Mouse (Mus musculus): ENCODE measurements around the gene Golga5. TPM values are rescaled to one million over a fixed set of nuclear protein-coding genes. Genes with fewer than 3 reads are reported as not detected.
"Not testable (repeated sequence)": the region's sequence is repeated elsewhere in the genome, so short reads cannot be mapped to it uniquely, and the experiment has no call there.

Gene Golga5
- total RNA-seq, 2 experiments from 2014 or later: 22.7 to 28.1 TPM

DNA sequence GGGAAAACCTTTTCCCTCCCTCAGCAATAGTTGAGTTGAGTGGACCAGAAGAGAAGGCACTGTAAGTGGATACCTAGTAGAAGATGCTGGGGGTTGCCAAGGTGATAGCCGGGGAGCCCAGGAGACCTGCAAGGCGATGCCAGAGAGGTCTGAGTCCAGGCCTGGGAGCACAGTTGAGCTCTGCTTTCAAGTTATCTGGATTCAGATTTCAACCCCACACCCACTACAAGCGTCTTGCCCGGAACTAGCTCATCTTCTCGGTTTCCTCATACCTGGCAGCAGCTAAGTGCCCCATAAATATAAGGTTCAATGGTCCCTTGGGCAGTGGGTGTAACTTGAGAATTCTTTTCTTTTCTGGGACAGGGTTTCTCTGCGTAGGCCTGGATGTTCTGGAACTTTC is 27.8 kb upstream of the Golga5 start:
- intact Hi-C loops (cut with DNase I): no loop called here
- DNase-seq (ENCODE audit: extremely low spot score in 1 of 2, low spot score in 2 of 2): no peak

- DNase-seq (ENCODE audit: extremely low spot score in 1 of 2, low spot score in 2 of 2): no peak
- intact Hi-C loops (cut with DNase I): no loop called here
Measured at GRCm38 (mm10) chr12:102442639-102443038, 26.3 kb upstream of the Golga5 start.

DNA sequence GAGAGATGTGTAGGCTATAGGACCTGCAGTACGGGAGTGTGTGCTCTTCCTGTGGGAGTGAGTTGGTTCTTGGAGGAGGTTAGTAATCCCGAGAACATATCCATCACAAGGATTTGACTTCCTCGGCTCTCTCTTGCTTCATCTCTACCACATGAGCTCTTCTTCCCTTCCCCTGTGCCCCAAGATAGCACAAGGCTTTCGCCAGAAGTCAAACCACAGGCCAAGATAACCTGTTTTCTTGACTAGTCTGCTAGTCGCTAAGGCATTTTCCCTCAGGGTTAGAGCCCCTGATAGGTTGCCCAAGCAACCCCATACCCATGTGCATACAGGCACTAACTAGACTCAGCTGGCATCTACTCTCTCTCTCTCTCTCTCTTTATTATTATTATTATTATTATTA is 25.3 kb upstream of the Golga5 start:
- intact Hi-C loops (cut with DNase I): no loop called here
- DNase-seq (ENCODE audit: extremely low spot score in 1 of 2, low spot score in 2 of 2): no peak

DNA sequence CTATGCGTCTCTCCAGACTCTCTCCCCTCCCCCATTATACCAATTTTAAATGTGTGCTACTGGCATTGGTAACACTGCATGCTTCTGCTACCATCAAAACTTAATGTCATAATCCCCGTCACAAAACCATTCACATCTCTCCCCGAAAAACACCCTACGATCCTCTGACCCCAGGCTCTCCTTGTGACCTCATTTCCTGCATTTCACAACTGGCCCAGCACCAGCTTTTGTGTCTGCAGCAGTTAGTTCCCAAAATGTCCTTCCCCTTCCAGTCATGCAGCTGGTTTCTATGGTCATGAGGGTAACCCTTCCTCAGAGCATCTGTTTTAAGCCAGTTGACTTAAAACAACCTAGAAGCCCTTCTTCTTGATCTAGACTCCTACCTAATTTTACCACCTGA is 23.5 kb upstream of the Golga5 start:
- intact Hi-C loops (cut with DNase I): no loop called here
- DNase-seq (ENCODE audit: extremely low spot score in 1 of 2, low spot score in 2 of 2): no peak

- intact Hi-C loops (cut with DNase I): no loop called here
- DNase-seq (ENCODE audit: extremely low spot score in 1 of 2, low spot score in 2 of 2): no peak
Measured at GRCm38 (mm10) chr12:102450437-102450836, 18.5 kb upstream of the Golga5 start.

GRCm38 (mm10) chr12:102451126-102451851 is 17.6 kb upstream of the Golga5 start:
- DNase-seq (ENCODE audit: extremely low spot score in 1 of 2, low spot score in 2 of 2): no peak
- intact Hi-C loops (cut with DNase I): no loop called here

- DNase-seq (ENCODE audit: extremely low spot score in 1 of 2, low spot score in 2 of 2): no peak
- intact Hi-C loops (cut with DNase I): no loop called here
Measured at GRCm38 (mm10) chr12:102453581-102453980, 15.4 kb upstream of the Golga5 start.

GRCm38 (mm10) chr12:102456467-102457193 is 12.3 kb upstream of the Golga5 start:
- intact Hi-C loops (cut with DNase I): no loop called here
- DNase-seq (ENCODE audit: extremely low spot score in 1 of 2, low spot score in 2 of 2): no peak

DNA sequence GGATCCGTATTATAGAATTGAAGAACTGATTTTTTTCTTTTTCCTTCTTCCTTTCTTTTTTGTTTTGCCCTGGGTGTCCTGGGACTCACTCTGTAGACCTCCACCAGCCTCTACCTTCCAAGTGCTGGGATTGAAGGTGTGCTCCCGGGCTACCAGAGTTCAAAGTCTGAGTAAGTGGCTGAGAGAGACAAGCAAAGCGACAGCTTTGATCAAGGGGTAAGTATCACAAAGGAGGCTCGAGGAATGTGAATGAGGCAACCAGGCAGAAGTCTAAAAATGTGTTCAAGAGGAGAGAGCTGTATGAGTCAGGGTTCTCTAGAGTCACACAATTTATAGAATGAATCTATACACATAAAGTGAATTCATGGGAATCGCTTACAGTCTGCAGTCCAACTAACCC is 8.9 kb upstream of the Golga5 start:
- DNase-seq (ENCODE audit: extremely low spot score in 1 of 2, low spot score in 2 of 2): no peak
- intact Hi-C loops (cut with DNase I): loop anchor here (2.0 to 5.0 kb wide), 2 partner anchors 67 to 473 kb away; no protein-coding TSS in a partner anchor

- DNase-seq (ENCODE audit: extremely low spot score in 1 of 2, low spot score in 2 of 2): no peak
- intact Hi-C loops (cut with DNase I): loop anchor here (2.0 to 5.0 kb wide), 2 partner anchors 68 to 474 kb away; no protein-coding TSS in a partner anchor
Measured at GRCm38 (mm10) chr12:102461177-102461576, 7.8 kb upstream of the Golga5 start.

GRCm38 (mm10) chr12:102464650-102465049 is 4.3 kb upstream of the Golga5 start:
- intact Hi-C loops (cut with DNase I): loop anchor here (5.0 kb wide), 1 partner anchor 477 kb away; no protein-coding TSS in a partner anchor
- no peak for DNase-seq (ENCODE audit: extremely low spot score in 1 of 2, low spot score in 2 of 2)

- intact Hi-C loops (cut with DNase I): no loop called here
- no peak for DNase-seq (ENCODE audit: extremely low spot score in 1 of 2, low spot score in 2 of 2)
Measured at GRCm38 (mm10) chr12:102468136-102468535, 799 bp upstream of the Golga5 start.

GRCm38 (mm10) chr12:102474411-102474810 is 5.5 kb downstream of the Golga5 start:
- no peak for DNase-seq (ENCODE audit: extremely low spot score in 1 of 2, low spot score in 2 of 2)
- intact Hi-C loops (cut with DNase I): no loop called here

DNA sequence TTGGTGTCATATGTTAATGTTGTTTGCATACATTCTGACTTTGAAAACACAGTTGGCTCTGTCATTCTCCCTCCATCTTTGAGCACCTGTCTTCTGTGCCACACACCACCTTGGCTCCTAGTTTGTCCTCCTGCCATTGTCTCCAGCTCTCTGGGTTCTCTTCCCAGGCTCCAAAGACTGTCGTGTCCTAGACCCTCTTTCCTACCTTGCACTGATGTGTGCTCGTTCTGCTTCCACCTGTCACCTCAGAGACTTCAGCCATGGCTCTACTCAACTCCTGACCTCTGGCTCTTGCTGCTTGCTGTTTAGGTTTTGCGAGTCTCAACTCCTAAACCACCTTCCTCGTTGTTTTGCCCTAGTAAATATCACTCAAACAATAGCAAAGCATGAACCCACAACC is 11.5 kb downstream of the Golga5 start:
- no peak for DNase-seq (ENCODE audit: extremely low spot score in 1 of 2, low spot score in 2 of 2)
- intact Hi-C loops (cut with DNase I): no loop called here

DNA sequence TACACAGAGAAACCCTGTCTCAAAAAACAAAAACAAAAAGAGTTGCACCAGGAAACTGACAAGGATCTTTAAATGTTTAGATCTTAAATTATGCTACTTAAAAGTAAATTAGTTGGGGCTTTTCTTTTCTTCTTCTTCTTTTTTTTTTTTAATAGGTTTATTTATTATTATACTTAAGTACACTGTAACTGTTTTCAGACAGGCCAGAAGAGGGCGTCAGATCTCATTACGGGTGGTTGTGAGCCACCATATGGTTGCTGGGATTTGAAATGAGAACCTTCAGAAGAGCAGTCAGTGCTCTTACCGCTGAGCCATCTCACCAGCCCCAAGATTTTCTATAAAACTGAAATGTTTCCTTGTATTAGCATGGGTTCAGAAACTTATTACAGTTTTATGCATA is 16.0 kb downstream of the Golga5 start:
- DNase-seq (ENCODE audit: extremely low spot score in 1 of 2, low spot score in 2 of 2): no peak
- intact Hi-C loops (cut with DNase I): no loop called here

DNA sequence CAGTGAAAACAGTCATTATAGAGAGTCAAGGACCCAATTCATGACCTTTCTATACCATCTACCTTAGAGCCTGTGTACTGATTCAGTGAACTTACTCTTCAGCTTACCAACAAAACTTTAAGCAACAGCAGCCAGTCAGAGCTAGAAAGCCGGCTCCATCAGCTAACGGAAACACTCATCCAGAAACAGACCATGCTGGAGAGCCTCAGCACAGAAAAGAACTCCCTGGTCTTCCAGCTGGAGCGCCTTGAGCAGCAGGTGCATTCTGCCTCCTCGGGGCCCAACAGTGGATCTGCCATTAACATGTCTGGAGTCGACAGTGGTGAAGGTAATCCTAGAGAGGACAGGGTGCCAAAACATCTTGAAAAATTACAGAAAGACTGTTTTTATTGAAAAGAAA is 23.0 kb downstream of the Golga5 start:
- DNase-seq (ENCODE audit: extremely low spot score in 1 of 2, low spot score in 2 of 2): no peak
- intact Hi-C loops (cut with DNase I): loop anchor here (2.0 kb wide), 1 partner anchor 13 kb away; no protein-coding TSS in a partner anchor

DNA sequence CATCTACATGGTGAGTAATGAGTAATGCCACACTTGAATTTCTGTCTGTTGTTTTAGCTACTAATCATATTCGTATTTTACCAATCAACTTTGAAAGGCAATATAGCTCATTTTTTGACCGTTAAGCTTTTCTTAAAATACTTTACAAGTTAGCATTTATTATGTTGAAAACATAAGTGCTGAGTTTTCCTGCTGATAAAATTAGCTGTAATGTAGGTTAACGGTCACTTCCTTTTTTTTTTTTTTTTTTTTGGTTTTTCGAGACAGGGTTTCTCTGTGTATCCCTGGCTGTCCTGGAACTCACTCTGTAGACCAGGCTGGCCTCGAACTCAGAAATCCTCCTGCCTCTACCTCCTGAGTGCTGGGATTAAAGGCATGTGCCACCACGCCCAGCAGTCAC is 26.8 kb downstream of the Golga5 start:
- intact Hi-C loops (cut with DNase I): not testable (repeated sequence)

DNA sequence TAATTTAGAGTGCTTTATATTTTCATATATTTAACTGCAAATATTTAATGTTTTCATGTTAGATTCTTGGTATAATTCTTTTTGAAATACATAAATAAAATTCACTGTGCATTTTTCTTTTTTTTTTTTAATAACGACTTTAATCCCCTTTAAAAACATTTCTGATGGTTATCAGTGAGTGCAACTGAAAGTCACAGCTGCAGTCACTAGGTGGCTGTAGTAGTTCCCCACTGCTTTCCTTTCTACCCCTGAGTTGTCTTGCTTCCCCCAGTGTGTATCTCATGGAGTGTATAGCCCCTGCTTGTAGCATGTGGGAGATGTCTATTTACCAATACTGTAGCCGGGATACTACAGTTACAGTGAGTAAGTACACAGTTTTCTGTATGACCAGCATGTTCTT is 29.0 kb downstream of the Golga5 start:
- intact Hi-C loops (cut with DNase I): no loop called here

More for the DNA sequence above, 26.8 kb downstream of the Golga5 start:
- not testable (repeated sequence) for DNase-seq (ENCODE audit: extremely low spot score in 1 of 2, low spot score in 2 of 2)

GRCm38 (mm10) chr12:102498726-102499125 is 29.8 kb downstream of the Golga5 start:
- intact Hi-C loops (cut with DNase I): no loop called here

More for the DNA sequence above, 29.0 kb downstream of the Golga5 start:
- DNase-seq (ENCODE audit: extremely low spot score in 1 of 2, low spot score in 2 of 2): no peak

GRCm38 (mm10) chr12:102499210-102499609 is 30.3 kb downstream of the Golga5 start:
- DNase-seq (ENCODE audit: extremely low spot score in 1 of 2, low spot score in 2 of 2): no peak
- intact Hi-C loops (cut with DNase I): no loop called here

More at GRCm38 (mm10) chr12:102498726-102499125, 29.8 kb downstream of the Golga5 start:
- DNase-seq (ENCODE audit: extremely low spot score in 1 of 2, low spot score in 2 of 2): no peak
